Comparison of ENCODE assay signal across 8 mouse cellular contexts in genomic region chr2:30237199-30237880, GRCm38 (mm10). TPM values are rescaled to one million over a fixed set of nuclear protein-coding genes. Genes with fewer than 3 reads are reported as not detected.
DNase-seq lines count a peak whose midpoint lies in the region; ATAC-seq lines count a peak whose summit lies in the region.

Lrrc8a (plus strand) TSS chr2:30237715.

- peak within 1 kb of the TSS; percentile 77 for H3K9ac ChIP-seq in hindbrain, embryonic 15.5 days

- ATAC-seq in hindbrain, embryonic 15.5 days (ENCODE audit: low FRiP score, low read depth): peak; percentile 98

- under 1% methylated on average over 66 of the region's 67 CpGs for WGBS in hindbrain, embryonic 15.5 days

- peak within 1 kb of the TSS; percentile 87 for H3K4me2 ChIP-seq in hindbrain, embryonic 15.5 days

- H3K4me3 ChIP-seq in hindbrain, embryonic 15.5 days: peak within 1 kb of the TSS; percentile 73

- peak; percentile 98 for DNase-seq in R1 (ENCODE audit: low read depth, low spot score)
- peak; percentile 100 for DNase-seq in cerebellum, postnatal 25 days
- DNase-seq in frontal cortex, postnatal 36 days (ENCODE audit: low spot score in 2 of 2): peak; percentile 99
- DNase-seq in left cerebral cortex, adult 11 months (ENCODE audit: low spot score): peak; percentile 97
- peak; percentile 100 for DNase-seq in lung, postnatal 4 days
- DNase-seq in retina, postnatal 7 days (ENCODE audit: low read depth, low spot score): peak; percentile 99
- peak; percentile 100 for DNase-seq in urinary bladder, adult 2 months (ENCODE audit: low spot score)

- no peaks in the 10 kb centered on the region for H3K27me3 ChIP-seq in hindbrain, embryonic 15.5 days

- peaks cover 31% of the 10 kb centered on the region for H3K4me1 ChIP-seq in hindbrain, embryonic 15.5 days (replicated peaks)

- H3K27ac ChIP-seq in hindbrain, embryonic 15.5 days (replicated peaks): peak within 1 kb of the TSS; percentile 93

- H3K9me3 ChIP-seq in hindbrain, embryonic 15.5 days: no peaks in the 10 kb centered on the region

- peaks cover 17% of the 10 kb centered on the region for H3K36me3 ChIP-seq in hindbrain, embryonic 15.5 days

RNA-seq across cellular contexts. Expression of gene Lrrc8a, which starts in this region (rescaled TPM):
- polyA plus RNA-seq in hindbrain, embryonic 15.5 days (2015; fragmentation: Nextera tagmentation; extraction: Ambion mirVana): 56.8 and 57.8 TPM in 2 replicates
- polyA plus RNA-seq in urinary bladder, adult 2 months (2012; rRNA removed): 24.3 and 30.2 TPM in 2 replicates

Comparison
In these comparisons a context has a peak if more than half of its experiments do, and no peak if none do; other contexts are left out.
1. Peak in every context shown above with its lines: DNase-seq, ATAC-seq, H3K4me3 ChIP-seq and H3K27ac ChIP-seq.